Mouse (Mus musculus) G1E (cell line): ENCODE data around the gene Gm2310.

Source experiments
- CTCF ChIP-seq: IDR thresholded peaks from 2 replicates; pipeline ENCODE4 v1.5.1; 2012; ENCODE audit warnings: low read depth, low read length, inconsistent platforms, mixed read lengths
- POLR2AphosphoS5 ChIP-seq: IDR thresholded peaks from 2 replicates; pipeline ENCODE4 v1.6.1; 2012; ENCODE audit warnings: low read depth, low read length, inconsistent platforms; ENCODE audit not compliant: insufficient replicate concordance
- TAL1 ChIP-seq: conservative IDR thresholded peaks from 2 replicates; pipeline ENCODE4 v1.6.1; 2012; ENCODE audit warnings: low read depth, low read length, inconsistent platforms, mixed read lengths

DNA sequence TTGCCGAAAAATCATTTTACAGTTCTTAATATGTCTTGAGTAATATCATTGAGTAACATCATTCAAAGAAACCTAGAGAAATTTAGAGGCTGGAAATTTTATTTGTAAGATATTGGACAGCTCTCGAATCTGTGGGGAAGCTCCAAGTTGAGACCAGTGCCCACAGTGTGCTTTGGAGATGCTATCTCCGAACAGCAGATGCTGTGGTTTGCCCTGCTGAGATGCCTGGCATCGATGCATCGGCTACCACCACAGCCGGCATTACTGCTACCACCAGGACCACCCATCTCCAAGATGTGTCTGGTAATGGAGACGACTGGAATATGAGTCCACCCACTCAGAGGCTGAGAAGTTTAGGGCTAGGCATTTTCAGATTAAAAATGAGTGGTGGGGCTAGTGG lies 43.0 kb upstream of the Gm2310 start:
- TF ChIP-seq CTCF: no peak
- no peak for TF ChIP-seq TAL1
- no peak for TF ChIP-seq POLR2AphosphoS5
